Mouse (Mus musculus): ENCODE data around the gene Stim1.
"Not testable (repeated sequence)": the region's sequence is repeated elsewhere in the genome, so short reads cannot be mapped to it uniquely, and the experiment has no call there.

The Stim1 gene

DNA sequence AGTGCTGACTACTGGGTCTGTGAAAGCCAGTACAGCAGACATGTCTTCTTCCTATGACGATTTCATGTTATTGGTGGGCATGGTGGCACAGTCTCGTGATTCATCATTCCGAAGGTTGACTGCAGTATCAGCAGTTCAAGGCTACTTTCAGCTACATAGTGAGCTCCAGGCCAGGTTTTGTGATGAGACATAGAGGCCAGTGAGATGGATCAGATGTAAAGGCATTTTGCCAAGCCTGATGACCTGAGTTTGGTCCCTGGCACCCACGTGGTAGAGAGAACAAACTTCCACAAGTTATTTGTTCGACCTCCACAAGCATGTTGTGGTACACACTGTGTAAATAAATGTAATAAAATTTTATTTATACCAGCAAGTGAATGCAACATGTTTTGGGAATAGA lies 102.9 kb downstream of the Stim1 start:
- DNase-seq, result no peak

DNA sequence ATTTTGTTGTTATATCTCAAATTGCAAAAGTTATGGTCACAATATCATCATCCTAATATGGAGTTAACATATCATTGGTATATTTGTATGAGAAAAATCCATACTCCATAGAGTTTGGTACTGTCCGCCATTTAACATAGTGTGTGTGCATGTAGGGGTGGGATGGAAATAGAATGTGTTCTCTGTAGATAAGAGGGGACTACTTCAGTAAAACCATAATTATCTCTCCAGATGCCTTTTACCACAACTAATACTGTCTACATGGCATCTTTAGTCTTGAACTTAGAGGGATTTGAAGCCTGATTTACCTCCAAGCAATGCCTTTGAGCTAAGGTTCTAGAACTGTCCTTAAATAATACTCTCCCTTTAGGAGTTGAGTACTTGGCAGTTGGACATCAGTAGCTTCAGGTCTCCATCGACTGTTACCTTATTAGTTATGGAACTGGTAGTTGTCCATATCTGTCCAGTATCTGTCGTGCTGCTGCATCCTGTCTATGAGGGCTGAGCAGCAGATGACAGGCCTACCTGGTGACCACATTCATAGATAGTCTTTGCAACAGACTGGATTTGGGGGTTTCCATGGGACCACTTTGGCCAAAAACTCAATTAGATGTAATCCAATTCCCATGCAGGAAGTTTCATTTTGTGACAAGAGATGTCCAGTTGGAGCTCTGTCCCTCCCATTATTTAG lies 105.9 kb downstream of the Stim1 start:
- no peak for DNase-seq

DNA sequence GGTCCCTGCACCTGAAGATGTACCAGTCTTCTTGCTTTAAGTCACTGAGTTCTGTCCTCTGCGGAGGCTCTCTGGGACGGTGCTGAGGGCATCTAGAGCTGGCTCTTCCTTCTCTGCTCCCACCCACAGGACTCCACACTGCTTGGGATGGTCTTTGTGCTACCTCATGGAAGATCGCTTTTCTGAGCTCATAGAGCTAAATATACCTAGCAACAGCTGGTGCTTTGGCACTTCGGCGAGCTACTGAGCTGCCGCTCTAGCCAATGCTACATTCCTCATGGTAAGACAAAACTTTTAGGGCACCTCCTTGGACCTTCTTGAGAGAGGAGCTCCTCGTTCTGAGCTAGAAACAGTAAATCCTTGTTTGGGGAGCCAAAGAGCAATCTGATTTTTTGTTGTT lies 115.6 kb downstream of the Stim1 start:
- no peak for DNase-seq

DNA sequence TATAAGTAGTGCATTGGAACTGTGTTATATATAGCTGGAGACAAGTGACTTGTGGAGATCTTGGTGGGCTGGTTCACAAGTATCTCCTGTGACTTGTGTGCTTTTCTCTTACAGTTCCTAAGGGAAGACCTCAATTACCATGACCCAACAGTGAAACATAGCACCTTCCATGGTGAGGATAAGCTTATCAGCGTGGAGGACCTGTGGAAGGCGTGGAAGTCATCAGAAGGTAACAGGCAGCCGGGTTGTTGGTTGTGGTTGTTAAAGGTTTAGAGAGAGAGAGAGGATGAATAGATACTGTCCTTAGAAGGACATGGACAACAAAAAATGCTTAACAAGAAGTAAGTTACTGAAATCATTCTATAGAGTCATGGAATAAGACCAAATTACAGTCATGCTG lies 118.4 kb downstream of the Stim1 start:
- no peak for DNase-seq

DNA sequence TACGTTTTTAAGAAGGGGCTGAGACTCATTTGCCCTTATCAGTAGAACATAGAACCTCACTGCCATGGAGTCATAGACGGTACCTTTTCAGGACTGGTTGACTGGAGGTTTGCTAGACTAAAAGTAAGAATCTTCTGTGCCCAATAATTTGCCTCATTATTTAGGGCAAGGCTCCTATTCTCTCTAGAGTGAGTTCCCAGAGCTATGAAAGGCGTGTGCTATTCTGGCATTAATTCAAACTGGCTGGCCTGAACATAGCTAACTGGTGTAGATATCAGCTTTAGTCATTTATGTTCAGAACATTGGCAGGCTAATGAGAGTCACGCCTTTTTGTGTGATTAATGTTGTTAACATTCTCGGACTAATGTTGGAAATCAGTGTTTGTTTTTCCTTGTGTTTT lies 121.5 kb downstream of the Stim1 start:
- no peak for DNase-seq

DNA sequence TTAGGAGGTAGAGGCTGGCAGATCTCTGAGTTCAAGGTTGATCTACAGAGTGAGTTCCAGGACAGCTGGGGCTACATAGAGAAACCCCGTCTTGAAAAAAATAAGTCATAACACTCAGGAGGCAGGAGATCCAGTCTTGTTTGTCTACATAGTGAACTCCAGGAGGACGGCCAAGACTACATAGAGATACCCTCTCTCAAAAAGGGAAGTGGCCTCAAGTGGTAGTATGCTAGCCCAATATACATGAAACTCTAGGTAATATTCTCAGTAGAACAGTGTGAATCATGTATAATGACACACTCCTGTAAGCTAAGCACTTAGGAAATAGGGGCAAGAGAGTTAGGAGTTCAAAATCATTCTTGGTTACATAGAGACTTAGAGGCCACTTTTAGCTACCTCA lies 126.3 kb downstream of the Stim1 start:
- no peak for DNase-seq

DNA sequence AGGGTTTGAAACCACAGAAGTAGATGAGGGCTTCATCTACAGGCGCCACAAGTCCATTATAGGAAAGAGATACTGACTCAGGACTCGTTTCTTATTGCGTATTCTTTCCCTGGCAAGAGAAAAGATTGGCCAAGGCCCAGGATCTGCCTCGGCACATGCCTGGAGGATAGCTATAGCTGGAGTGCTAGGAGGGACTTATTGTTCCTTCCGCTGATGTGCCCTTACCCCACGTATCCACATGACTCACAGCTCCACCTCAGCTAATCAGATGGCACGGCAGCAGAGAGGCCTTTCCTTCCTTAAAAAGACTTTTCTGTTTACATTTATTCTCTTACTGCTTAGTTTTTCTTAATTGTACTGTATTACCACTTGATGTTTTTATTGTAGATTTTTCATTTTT lies 128.3 kb downstream of the Stim1 start:
- no peak for DNase-seq

DNA sequence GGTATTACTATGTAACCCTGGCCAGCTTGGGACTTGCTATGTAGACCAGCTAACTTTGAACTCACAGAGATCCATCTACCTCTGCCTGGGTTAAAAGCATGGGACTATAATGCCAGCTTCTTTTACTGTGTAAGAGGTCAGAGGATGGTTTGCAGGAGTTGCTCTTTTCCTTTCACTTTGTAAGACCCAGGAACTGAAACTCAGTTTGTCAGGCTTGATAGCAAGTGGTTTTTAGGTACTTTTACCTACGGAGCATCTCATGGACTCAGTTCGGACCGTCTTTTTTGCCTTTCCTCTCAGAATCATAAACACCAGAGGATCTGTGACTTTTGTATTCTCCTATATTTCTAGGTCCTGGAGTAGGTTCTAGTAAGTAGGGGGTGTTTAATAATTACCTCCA lies 128.7 kb downstream of the Stim1 start:
- no peak for DNase-seq

DNA sequence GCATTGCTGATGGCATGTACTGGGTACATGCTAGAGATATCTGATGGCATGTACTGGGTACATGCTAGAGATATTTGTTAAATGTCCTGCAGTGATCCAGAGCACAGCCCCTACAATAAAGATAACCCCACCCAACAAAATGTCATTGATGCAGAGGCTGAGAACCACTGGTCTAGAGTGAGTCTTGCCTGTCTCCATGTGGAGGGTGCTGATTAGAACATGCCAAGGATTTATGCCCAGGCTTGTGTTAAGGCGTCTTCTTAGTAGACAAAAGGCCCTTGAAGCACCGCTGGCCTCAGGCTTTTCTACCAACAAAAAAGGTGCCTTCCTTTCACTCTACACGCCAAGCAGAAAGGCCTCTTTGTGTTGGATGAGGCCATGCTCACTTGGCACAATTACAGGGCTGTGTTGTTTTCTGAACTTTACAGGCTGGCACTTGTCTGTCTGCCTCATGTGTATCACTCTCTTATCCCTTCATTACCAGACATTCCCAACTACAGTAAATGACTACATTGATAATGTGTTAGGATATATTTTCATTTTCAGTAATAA lies 131.7 kb downstream of the Stim1 start:
- no peak for DNase-seq

DNA sequence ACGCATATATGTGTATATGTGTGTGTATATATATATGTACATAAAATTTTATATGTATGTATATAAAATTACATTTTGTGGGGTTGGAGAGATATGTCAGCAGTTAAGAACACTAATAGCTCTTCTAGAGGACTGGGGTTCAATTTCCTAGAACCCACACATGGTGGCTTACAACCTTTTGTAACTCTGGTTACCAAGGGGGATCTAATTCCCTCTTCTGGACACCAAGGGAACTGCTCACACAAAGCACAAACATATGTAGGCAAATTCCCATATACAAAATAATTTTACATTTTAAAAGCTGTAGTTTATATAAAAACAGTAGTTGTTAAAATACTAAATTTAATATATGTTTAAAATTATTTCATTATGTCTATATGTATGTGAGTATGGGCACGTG lies 136.5 kb downstream of the Stim1 start:
- no peak for DNase-seq

DNA sequence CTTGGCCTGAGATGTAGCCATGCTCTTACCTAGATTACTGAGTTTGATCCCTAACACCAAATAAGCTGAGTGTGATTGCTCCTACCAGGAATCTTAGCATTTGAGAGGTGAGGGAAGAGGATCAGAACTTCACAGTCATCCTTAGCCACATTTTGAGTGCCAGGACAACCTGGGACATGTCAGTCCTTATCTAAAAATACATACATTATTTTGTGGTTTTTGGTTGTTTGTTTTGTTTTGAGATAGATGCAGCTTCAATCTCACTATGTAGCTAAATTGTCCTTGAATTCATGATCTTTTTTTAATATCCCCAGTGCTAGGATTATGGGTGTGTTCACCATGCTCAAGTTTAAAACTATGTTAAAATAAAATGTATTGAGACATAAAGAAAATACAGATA lies 139.8 kb downstream of the Stim1 start:
- no peak for DNase-seq

DNA sequence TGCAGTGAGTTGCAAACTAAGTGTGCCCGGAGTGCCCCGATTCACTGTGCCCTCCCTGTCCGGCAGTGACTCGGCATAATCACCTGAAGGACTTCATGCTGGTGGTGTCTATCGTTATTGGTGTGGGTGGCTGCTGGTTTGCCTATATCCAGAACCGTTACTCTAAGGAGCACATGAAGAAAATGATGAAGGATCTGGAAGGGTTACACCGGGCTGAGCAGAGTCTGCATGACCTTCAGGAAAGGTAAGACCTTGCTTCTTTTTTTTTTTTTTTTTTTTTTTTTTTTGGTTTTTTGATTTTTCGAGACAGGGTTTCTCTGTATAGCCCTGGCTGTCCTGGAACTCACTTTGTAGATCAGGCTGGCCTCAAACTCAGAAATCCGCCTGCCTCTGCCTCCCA lies 147.7 kb downstream of the Stim1 start:
- not testable (repeated sequence) for DNase-seq

DNA sequence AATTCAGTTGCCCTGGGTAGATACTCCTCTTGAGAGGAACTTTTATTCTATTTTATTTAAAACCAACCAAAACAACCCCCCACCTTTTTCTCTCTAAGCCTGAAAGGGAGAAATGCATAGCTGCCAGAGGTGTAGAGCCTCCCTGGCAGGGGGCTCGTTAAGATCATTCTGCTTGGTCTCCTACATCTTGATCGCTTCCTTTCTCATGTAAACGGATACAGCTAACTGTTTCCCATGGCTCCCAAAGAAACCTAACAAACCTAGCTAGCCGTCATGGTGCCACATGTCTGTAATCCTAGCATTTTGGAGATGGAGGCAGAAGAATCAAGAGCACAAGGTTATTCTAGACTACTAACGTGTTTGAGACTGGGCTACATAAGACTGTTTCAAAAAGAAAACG lies 148.2 kb downstream of the Stim1 start:
- DNase-seq, result no peak

DNA sequence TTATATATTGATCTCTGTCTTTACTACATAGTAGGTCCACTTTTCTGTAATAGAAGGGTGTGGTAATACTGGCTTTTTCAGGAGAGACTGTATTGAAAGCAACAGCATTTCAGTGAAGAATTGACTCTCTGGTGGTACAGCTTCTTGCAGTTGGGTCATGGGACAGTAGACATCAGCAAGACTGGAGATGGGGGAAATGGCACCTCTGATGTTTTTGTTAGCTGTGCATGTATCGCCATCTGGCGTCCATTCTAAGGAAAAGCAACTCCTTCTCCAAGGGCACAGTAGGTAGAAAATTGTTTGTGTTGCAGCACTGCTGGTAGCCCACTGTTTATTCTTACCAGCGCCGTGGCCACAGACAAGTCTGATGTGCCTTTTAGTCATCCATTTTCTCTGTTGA lies 149.8 kb downstream of the Stim1 start:
- peak; percentile 55 for DNase-seq

DNA sequence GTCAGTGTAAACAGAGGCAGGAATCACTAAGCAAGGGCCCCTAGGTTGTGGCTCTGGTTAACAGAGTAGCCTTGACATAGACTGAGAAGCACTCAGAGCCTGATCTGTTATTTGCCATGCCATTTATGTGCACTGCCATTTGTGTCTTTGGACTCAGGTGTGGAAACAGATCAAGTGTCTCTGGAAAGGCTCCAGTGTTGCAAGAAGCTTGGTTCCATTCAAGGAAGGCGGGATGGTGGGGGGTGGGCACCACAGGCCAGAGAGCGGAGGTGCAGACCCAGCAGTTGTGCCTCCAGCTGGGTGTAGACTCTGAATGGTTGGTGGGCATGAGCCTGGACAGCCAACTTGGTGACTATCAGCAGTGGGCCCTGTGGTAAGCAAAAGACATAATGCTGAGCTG lies 154.4 kb downstream of the Stim1 start:
- no peak for DNase-seq

DNA sequence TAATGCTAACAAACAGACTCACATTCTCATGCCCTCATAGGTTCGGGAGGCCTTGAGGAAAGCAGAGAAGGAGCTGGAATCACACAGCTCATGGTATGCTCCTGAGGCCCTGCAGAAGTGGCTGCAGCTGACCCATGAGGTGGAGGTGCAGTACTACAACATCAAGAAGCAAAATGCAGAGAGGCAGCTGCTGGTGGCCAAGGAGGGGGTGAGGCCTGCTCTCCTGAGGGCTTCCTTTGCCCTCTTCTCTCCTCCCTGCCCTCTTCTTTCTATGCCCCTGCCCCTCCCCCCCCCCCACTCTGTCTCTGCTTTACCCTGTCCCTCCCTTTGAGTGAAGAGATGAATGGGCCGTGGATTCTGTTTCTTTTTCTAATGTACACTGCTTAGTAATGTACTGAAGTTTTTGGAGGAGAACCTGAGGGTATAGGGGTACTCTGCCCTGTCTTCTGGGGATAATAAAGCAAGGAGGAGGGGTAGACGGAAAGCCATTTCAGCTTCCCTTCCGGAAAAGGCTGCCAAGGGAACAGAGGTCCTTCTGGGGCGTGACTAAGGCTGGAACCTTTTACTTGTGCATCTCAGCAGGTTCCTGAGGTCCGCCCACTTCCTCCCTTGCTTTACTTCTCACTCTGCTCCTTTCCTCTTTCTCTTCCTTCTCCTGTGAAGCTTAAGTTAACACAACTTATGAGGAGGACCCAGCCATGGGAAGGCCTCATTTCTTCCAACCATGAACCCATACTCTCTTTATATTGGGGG lies 158.5 kb downstream of the Stim1 start:
- DNase-seq, result no peak

DNA sequence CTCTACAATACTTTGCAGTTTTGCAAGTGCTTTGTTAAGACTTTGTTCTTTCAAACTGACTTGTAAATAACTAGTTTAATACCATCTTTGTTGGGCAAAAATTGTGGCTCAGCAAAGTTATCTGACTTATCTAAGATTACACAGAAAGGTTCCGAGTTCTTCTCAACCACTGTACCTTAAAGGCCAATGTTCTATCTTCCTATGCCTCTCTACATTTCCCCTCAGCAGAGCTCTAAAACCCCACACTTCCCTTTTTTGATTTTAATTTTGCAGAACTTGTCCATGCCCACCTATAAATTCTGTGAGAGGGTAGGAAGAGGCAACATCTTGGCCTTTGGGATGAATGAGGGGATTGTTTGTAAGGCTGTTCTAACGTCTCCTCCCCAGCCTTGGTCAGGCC lies 166.7 kb downstream of the Stim1 start:
- no peak for DNase-seq

DNA sequence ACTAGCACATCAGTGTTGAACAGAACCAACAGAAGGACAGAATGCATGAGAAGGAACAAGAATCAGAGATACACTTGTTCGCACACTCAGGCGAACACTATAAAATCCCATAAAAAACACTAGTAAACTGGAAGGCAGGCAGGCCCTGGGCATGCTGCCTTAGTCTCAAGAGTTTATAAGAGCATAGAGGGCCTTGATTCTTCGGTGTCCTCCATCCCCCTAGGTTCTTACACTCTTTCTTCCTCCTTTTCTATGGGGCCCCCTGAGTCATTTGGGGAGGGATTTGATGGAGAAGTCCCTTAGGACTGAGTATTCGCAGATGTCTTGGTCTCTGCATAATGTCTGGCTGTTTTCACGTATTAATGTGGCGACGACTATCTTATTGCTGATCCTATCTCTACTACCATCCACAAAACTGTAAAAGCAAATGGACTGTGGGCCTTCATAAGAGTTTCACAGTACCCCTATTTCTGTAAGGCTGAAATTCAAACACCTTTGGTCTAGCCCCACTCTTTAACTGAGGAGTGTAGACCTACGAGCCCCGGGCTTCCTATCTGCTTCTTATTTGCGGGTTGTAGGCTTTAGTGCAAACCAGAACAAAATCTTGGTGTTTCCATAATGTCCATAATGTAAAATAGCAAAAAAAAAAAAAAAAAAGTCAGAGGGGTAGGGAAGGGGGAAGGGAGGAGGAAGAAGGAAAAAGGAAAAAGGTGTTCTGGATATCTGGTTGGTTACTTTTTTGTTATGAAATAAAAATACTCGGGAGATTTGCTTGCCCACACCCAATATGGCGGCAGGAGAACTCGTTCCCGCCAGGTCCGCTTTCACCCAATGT lies 173.4 kb downstream of the Stim1 start:
- DNase-seq, result peak; percentile 12

DNA sequence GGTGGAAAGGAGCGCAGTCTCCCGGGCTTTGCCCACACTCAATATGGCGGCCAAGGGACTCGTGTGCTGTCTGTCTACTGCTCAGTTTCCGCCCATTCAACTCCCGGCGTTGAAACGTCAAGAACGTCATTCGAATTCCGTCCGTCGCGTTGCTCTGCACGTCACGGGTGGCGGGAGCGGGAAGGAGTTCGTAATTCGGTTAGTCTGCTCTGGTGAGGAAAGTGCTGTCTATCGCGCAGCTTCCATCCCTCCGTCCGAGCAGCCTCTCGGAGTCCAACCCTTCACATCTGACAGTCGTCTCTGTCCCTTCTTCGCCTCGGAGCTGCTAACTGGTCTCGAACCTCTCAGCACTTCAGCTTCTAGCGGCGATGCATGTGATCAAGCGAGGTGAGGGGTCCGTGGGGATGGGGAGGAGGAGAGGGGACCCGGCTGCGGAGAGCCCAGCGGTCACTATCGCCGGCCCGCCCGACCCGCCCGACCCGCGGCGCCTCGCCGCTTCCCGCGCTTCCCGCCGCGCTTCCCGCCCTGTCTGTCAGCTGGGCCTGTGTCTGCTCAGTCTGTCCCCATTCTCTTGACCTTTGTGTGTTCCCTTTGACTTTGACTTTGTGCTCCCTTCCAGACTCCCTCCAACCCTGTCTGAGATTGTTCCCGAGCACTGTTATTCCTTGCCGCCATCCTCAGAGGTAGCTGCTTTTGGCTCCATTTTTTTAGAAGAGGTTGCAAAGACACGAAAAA lies 174.2 kb downstream of the Stim1 start, which contains the start of gene Rrm1:
TSS of gene Rrm1 (plus strand) at position 39 of the 735 bp plus-strand sequence.
- peak; percentile 90 for DNase-seq

DNA sequence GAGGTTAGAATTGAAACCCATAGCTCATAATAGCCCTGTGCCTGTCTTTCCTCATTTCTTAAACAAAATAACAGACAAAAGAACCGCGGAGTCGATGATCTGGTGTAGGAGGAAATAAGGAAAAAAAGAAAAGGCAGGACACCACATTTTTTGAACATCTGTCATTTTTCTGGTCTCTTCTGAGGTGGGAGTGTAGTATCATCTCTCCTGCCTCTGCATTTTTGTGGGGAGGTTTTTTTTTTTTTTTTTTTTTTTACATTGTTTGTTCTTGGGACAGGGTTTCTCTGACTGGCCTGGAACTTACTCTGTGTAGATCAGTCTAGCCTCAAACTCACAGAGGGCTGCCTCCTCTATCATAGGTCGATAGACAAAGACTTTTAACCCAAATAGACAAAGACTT lies 174.8 kb downstream of the Stim1 start:
- no peak for DNase-seq

DNA sequence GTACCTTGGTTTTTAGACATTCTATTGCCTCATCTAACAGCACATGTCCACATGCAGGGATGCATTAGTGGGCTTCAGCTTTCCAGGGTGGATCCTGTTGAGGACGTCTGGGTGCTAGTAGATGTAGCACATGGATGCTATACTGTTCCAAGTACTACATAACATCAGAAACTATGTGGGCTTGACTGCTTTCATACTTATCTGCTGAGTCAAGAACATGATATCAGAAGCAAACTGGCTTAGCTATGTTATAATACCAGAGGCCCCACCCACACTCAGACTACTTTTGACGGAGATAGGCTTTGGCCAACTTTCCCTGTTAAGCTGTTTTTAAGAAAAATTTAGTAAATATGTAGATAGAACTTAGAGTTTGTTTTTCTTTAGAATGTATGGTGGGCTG lies 176.7 kb downstream of the Stim1 start:
- no peak for DNase-seq

DNA sequence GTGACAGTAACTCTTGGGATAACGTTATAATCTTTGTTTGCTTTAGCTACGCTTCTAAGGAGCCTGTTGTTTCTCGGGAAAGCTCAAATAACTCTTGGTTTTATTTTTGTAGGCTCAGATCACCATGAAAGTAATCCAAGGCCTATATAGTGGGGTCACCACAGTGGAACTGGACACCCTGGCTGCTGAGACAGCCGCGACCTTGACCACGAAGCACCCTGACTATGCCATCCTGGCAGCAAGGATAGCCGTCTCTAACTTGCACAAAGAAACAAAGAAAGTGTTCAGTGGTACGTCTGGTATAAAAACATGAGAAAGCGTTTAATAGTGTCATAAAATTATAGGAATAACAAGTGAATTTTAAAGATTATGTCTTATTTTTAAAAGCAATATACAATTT lies 178.8 kb downstream of the Stim1 start:
- DNase-seq, result no peak

Data from cerebellum, adult 8-10 months (tissue).